Mouse (Mus musculus) frontal cortex, postnatal 36 days (tissue): ENCODE measurements around the gene Ino80.
"Not testable (repeated sequence)": the region's sequence is repeated elsewhere in the genome, so short reads cannot be mapped to it uniquely, and the experiment has no call there.

Source experiments
- DNase-seq, 2 experiments: peaks; one replicate each; pipeline ENCODE4 v3.0.0; 2022; ENCODE audit warnings: low spot score in 2 of 2

The Ino80 gene

DNA sequence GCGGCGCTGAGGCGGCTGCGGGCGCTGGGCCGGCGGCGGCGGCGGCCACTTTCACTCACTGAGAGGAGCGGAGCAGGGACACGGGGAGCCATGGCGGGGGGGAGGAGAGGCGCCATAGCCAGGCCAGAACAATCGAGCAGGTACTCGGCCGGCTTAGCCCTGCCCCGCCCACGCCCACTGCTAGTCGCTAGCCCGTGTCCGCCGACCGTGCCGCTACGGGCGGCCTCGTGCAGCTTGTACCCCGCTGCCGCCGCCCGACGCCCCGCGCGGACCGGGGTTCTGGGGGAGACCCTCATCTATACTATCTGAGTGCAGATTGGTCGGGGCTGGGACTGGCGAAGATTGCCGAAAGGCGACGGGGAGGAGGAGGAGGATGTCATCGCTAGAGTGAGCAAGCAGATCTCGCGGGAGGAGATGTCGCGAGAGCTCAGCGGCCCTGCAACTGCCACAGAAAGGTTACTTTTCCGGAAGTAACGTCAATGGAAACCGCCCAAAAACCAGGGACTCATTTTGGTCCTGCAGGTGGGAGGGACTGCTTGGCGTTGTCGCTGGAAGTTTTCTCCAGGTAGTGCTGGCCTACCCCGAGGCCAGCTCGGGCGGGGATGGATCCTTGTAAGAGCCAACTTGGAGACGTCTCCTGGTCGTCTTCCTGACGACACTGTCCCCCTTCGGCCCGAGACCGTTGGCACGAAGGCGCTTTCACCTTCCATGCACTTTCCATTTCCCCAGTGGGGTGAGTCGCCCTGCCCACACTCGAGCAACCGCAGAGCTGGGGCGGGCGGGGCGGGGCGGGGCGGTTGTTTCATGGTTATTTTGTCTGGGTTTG, at the start of gene Ino80:
Ino80 (minus strand) TSS at position 117 of the 826 bp plus-strand sequence.
- DNase-seq, result peak; percentile 98 to 99

DNA sequence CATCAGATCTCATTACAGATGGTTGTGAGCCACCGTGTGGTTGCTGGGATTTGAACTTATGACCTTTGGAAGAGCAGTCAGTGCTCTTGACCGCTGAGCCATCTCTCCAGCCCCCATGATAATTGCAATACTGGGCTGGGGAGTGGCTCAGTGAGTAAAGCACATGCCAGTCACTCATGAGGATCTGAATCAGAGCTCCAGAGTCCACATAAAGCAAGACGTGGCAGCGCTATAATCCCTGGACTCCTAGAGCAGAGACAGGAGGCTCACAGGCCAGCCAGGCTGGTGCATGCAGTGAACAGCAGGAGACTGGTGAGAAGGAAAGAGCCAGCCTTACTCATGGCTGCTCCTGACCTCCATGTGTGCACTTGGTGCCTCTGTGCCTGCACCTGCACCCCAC, 47.9 kb upstream of the Ino80 start:
- DNase-seq, result no peak

DNA sequence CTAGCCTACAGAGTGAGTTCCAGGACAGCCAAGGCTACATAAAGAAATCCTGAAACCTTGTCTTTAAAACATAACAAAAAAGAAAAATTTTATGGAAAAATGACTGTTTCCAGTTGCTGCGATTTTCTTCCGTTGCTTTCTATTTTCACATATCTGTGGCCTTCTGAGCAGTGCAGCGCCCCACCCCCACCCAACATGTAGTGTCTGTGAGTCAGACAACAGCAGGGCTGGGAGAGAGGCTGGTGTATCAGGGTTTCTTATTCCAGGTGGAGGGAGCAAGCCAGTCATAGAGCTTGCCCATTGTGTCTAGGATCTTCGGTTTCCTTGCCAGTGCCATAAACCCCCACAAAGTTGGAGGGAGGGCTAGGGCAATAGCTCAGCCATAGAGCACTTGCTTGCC, 46.3 kb upstream of the Ino80 start:
- no peak for DNase-seq

DNA sequence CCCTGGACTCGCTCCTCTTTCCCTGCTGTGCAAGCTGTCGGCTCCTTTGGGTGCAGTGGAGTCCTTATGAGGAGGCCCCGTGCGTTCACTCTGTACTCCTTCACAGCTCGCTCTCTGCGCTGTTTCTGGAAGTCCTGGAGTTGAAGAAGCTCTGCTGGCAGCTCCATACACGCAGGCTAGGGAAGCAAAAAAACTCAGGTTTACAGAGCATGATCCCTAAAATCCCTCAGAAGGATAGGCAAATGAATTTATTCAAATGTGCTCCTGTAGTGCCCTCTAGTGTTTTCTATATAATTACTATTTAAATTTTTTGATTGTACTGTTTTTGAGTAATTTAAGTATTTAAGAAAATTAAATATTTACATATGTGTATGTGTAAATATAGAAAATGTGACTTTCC, 43.1 kb upstream of the Ino80 start:
- DNase-seq, result peak; percentile 15 to 24

DNA sequence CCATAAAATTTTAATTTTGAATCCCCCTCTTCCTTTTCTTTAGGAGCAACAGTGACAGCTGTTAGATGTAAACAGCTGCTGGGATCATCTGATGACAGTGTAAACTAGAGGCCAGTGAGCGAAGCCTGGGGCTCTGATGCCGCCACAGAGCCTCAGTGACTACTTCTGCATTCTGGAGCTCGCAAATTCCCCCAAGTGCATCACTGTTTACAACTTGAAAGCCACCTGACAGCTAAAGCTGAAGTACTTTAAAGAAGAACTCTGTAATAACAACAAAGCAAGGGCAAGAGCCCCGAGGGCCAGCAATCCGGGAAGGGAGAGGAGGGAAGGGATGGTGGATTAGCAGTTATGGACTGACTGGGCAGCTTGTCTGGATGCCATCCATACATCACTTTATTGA, 39.3 kb upstream of the Ino80 start:
- DNase-seq, result no peak

DNA sequence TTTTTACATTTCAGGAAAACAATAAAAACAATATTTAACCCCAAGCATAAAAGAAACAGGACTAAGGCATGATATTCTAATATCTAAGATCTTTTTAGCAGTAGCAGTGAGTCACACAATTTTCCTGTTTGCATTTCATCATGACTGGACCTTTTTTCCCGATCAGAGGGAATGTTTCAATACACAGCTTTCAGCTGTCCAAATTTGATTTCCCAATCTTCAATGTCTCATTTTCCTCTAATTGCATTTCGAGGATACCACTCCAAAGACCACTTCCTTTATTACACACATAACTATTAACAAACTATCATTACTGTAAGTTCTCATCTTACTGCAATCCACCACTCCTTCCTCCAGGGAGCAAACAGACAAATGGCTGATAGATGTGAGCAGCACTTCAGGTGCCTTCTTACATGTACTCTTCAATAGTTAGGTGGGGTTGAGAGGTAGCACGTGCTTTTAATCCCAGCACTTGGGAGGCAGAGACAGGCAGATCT, 36.6 kb upstream of the Ino80 start:
- no peak for DNase-seq

DNA sequence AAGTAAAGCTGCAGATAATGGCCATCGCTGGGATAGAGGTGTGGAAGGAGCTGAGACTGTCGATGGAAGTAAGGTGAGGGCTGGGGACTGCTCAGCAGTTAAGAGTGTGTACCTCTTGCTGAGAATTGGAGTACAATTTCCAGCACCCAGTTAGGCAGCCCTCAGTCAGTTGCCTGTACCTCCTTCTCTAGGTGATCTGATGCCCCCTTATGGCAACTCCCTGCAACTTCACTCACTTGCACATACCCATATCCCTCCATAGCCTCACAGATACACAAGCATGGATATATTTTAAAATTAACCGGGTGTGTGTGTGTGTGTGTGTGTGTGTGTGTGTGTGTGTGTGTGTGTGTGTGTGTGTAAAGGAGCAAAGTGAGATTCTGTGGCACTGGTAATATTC, 34.8 kb upstream of the Ino80 start:
- DNase-seq, result no peak

DNA sequence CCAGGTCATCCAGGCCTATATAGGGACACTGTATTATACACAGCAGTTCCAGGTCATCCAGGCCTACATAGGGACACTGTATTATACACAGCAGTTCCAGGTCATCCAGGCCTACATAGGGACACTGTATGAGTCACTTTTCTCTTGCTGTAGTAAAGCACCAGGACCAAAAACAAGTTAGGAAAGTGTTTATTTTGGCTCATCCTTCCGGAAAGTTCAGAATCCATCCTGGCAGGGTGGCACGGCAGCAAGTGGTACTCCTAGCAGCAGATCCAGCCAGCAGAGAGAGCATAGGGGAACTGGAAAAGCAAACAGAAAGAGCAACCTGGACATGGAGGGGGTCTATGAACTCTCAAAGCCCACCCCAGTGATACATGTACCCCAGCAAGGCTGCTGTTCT, 33.4 kb upstream of the Ino80 start:
- no peak for DNase-seq

DNA sequence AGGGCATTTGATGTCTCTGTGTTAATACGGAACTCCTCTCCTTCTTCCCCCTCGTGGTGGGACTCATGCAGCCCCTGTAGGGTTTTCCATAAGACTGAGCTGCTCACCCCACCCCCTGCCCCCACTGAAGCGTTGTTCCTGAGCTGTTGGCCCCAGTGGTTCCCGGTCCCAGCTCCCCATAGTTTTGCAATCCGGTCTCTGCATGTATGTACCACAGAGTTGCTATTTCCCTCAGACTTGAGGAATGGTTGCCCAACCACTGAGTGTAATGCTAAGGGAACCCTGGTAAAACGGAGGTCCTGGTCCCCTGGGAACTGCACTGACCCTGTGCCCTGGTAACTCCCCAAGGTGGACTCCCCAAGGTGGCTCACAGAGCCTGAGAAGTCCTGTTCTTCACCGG, 31.0 kb upstream of the Ino80 start:
- not testable (repeated sequence) for DNase-seq

DNA sequence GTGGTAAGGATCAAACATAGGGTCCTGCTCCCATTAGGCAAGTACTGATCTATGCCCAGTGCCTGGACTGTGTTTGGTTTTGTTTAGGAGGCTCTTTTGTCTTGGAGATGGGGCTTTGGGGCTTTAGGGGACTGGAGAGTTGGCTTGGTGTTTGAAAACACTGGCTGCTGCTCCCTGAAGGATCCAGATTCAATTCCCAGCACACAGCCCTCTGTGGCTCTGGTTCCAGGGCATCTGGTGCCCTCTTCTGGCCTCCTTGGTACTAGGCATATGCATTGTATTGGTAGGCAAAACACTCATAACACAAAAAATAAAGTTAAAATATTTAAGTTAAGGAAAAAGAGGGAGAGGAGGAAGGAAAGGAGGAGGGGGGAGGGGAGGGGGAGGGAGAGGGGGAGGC, 29.6 kb upstream of the Ino80 start:
- DNase-seq, result no peak

DNA sequence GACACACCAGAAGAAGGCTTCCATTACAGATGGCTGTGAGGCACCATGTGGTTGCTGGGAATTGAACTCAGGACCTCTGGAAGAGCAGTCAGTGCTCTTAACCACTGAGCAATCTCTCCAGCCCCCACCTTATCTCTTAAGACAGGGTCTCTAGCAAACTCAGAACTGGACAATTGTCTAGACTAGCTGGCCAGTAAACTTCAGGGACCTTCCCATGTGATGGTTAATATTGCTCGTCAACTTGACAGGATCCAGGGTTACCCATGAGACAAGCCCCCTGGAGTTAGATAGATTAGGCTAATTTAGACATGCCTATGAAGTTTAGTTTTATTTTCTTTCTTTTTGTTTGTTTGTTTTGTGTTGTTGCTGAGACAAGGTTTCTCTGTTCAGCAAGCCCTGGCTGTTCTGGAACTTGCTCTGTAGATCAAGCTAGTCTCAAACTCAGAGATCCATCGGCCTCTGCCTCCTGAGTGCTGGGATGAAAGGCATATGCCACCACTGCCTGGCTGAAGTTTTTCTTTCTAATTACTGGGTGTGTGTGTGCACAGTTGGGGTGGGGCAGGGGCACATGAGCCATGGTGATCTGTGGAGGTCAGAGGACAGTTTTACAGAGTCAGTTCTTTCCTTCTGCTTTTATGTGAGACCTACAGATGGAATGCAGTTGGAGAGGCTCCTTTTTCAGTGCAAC, 23.6 kb upstream of the Ino80 start:
- DNase-seq, result no peak

DNA sequence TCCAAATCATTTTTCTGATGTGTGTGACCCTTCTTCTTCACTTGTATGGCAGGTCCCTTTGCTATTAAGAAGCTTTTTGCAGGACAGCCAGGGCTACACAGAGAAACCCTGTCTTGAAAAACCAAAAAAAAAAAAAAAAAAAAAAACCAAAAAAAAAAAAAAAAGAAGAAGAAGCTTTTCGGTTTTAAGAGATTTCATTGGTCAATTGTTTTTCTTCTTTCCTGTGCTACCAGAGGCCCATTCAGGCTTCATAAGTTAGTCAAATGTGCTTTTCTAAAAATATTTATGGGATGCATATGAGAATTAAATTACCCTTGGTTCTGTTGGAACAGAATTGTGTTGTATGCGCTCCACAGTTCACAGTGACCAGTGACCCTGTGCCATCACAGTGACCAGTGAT, 21.4 kb upstream of the Ino80 start:
- no peak for DNase-seq

DNA sequence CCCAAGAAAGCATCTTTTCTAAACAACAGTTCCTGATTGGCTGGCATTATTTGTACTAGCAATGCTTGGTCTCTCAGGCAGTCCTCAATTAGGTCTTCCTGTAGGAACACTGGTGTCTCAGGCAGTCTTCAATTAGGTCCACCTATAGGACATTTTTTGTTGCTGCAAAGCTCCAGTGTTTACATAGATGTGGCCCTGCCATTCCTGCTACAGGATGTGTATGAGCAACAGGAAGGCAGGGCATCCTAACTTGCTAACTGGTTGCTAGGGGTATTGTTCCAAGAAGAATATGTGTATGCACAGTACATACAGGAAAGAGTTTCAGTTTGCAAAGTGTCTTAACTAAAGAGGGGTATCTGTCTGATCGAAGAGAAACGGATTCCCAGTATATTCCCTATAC, 18.6 kb upstream of the Ino80 start:
- DNase-seq, result no peak

DNA sequence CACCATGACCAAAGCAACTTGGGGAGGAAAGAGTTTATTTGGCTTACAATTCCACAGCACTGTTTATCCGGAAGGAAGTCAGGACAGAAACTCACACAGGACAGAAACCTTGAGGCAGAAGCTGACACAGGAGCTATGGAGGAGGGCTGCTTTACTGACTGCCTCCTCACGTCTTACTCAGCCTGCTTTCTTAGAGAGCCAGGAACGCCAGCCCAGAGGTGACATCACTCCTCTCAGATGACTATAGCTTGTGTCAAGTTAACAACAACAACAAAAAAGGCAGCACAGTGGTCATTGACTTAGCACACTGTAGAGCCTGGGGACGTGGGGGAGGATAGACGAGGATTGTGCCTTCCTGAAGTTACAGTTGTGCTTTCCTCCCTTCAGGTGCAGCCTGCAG, 14.5 kb upstream of the Ino80 start:
- DNase-seq, result no peak

DNA sequence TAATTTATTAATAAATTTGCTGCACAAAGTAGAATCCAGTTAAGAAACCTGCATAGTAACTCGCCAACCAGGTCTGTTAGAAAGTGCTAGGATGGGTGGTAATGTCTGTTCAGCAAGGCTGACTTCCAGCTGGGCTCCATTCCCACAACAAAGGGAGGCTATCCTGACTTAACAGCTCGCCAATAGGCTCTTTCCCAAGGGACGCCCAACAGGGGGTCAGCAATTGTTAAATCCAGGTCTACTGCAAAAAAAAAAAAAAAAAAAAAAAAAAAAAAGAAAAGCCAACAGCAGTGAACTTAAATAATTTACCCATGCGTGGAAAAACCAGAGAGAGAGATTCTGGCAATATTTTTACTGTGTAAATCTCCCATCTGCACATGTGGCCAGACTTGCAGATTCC, 9.0 kb upstream of the Ino80 start:
- no peak for DNase-seq

DNA sequence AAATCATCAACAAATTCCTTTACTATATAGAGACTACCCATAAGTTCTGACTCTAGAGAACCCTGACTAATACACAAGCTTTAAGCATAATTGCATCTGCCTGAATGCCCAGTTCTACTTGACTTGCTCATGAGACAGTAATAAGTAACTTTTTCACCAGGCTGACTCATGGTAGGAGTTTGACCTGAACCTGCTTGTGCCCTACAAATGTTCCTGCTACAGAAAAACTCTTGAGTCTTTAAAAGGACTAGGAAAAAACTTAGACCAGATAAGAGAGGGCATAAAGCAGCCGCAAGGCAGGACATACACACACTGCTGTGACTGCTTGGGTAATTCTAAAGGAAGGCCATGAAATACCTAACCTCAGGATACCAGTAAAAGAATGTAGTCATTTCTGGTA, 4.8 kb upstream of the Ino80 start:
- DNase-seq, result no peak

DNA sequence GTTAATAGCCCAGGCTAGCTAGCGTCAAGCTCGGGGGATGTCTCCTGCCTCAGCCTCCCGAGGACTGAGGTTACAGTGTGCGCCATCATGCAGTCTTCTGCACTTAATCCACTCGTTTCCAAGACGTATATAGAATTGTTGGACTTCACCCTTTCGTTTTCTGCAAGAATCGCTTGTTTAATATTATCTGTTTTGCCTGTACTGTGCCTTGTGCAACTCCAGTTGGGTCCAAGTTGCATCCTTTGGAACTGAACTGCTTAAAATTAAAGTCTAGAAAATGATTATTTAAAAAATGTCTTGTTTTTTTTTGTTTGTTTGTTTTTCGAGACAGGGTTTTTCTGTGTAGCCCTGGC, 886 bp upstream of the Ino80 start:
- DNase-seq, result no peak

DNA sequence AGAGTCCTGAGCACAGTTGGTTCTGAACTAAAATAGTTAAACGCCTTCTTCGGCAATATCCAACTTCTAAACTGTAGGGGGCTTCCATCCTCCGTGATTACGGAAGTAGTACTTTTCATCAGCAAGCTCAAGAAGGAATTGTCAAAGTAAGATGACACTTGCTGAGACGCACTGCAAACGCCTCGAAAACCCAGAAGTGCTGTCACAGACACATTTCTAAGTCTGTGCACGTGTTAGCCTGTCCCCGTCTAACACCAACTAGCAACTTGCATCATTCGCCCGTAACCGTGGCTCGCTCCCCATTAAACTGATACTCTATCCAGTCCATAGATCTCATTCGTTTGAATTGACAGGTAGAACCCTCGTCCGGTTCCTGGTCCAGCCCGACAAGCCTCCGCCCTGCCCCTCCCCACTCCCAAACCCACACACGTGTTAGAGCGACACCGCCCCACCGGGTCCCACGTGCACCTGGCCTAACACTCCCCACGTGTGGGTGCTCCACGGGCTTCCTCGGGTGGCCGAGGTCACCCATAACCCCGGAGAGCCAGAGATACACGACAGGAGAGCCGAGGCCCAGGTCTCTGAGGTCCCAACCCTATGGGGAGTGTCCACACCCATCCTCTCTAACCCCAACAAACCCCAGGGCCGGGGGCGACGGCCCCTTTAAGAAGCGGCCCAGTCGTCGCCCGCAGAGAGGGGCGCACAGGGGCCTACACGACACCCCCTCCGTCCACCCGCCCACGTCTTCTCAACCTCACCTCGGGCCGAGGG, 681 bp downstream of the Ino80 start:
- DNase-seq, result peak; percentile 63 to 70

DNA sequence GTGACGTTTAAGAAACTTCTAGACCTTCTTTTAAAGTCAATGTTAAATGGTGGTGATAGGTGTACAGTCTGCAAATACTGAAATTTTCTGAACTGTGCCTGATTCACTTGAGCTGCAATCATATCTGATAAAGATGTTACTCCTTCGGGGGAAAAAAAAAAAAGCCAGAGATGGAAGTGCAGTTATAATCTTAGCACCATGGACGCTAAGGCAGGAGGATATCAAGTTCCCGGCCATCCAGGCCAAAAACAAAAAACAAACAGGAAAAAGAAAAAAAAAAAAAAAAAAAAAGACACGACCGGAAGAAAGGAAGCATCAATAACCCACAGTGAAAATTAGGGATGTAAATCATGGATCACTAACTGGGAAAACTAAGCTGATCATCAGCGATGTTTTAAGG, 1.3 kb downstream of the Ino80 start:
- DNase-seq, result no peak

DNA sequence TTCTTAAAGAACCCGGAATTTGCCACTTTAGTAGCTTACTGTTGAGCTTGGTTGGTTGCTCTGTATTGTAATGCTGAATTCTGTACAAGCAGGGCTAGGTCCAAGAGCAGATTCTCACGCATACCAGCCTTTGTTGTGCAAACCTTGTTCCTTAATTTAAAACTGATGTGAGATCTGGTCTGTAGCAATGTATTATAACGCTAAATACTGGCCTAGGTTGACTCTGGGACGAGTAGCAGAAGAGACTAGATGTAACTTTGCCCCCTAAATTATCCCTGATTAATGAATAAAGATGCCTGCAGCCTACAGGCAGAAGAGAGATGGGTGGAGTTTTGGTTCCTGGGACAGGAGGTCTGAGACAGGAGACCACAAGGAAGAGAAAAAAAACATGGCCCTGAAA, 13.5 kb downstream of the Ino80 start:
- no peak for DNase-seq

DNA sequence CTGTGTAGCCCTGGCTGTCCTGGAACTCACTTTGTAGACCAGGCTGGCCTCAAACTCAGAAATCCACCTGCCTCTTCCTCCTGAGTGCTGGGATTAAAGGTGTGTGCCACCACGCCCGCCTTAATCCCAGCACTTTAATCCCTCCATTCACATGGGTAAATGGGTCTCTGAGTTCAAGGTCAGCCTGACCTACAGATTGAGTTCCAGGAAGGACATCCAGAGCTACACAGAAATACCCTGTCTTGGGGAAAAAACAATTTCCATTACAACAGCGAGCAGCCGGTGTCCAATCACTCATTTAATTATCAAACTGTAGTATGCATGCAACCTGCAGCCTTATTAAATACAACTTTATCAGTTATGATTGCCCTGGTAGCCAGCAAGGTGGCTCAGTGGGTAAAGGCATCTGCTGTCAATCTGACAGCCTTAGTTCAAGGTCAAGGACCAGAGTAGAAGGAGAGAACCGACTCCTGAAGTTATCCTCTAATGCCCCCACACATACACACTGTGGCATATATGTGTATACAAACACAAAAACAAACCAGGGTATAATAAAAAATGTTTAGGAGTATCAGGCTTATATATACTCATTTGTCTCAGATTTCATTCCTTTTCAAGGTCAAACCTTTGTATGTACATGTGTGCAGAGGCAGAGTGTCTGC, 14.2 kb downstream of the Ino80 start:
- no peak for DNase-seq

DNA sequence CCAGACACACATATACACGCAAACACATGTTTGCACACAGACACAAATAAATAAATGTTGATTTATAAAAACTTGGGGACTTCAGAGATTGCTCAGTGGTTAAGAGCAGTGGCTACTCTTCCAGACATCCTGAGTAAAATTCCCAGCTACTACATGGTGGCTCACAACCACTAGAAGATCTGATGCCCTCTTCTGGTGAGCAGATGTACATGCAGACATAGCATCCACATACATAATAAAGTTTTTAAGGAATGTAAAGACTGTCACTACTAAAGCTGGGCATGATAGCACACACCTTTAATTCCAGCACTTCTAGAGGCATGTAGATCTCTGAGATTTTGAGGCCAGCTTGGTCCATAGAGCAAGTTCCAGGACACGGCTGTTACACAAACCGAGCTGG, 16.5 kb downstream of the Ino80 start:
- DNase-seq, result no peak
